Mouse (Mus musculus) small intestine, adult 2 months (tissue): Measurements from ENCODE around the gene Htr1b.

Source experiments
- CTCF ChIP-seq: fragments of 200-500 bp; IDR thresholded peaks from 2 replicates; pipeline ENCODE4 v1.5.1; 2012; ENCODE audit warnings: low read depth, mild to moderate bottlenecking, control low read depth, inconsistent platforms, low read length, moderate library complexity, mixed read lengths; ENCODE audit not compliant: insufficient replicate concordance, insufficient read length; ENCODE audit errors: extremely low read depth
- POLR2A ChIP-seq: fragments of 200-500 bp; IDR thresholded peaks from 2 replicates; pipeline ENCODE4 v1.6.1; 2012; ENCODE audit warnings: low read depth, mild to moderate bottlenecking, control low read depth, inconsistent platforms, low read length, moderate library complexity

DNA sequence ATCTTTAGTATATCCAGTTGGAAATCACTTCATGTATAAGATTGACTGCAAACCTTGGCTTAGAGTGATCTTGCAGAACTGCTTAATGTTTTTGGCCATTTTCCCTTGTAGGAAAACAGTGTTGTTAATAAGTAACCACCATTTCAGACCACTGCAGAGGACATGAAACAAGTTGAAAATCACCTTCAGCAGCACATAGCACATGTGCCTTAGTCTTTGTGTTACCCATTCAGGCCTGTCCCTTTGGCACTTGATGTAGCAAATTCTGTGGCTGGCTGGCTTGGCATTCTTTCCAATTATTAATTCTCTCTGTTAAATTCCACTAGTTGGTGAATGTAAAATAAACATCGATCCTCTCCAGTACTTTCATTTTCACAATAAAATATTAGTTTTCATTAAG is 43.1 kb upstream of the Htr1b start:
- TF ChIP-seq CTCF = no peak
- no peak for TF ChIP-seq POLR2A
